Mouse (Mus musculus) kidney, postnatal 36 days (tissue): ENCODE results near the gene Dnmbp.

Experiments
- DNase-seq, 2 experiments: peaks; one replicate each; pipeline ENCODE4 v3.0.0; 2021 to 2022; ENCODE audit warnings: mixed read lengths in 2 of 2

Dnmbp gene

GRCm38 (mm10) chr19:43943076-43943475 is 3.1 kb upstream of the Dnmbp start:
- peak; percentile 48 to 51 for DNase-seq

DNA sequence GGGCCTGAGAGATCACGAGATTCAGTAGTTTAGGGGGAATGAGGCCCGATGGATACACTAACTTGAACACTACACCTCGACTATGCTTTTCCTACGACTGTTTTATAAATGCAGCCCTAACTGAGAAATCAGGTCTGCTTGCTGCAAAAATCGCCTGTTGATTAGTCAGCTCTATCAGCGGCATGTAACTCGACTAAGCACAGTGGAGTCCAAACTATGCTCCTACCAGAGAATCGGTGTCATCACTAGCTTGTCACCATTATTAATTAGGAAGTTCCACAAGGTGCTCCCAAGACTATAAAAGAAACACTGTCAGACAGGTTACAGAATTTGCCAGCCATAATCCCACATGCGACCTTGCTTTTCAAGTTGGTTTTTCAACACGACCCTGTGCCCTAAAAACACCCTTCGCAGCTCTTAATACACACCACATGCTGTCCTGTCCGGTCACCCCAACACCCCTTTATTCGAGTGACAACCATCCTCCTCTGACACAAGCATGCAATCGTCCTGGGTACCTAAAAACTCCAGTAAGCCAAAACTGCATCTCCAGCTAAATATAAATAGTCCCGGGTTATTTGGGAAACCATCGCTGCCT is 721 bp downstream of the Dnmbp start:
- DNase-seq = no peak

DNA sequence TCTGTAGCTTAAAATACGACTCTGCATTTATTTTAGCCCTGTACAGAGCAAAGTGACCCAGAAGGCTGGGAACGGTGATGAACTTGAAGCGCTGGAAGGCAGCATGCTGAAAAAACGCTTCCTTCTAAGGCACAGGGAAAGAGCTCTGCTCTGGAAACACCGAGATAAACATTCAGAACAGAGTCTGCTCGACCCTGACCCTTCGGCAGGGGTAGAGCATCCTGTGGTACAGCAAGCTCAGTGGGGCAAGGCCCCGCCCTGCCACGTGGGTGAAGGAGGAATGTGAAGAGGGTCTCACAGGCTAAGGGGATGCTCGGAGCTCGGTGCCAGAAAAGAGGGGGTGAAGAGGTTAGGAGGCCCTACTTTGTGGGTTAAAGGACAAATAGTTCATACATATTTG is 1.6 kb downstream of the Dnmbp start:
- no peak for DNase-seq

DNA sequence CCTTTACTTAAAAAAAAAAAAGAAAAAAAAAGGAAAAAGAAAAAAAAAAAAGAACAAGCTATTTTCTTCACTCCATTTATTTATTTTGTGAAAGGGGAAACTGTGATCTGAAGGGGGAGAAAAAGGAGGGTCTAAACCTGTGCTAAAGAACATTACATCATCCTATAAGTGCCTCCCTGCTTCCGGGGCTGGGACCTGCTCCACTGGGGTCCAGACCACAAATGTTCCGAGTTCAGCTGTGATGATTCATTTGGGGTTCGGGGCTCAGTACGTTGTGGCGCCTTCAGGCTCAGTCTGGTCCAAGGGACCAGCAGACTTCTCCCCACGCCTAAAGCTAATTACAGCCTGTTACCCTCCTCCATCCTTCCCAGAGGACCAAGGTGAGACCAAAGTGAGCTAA is 9.1 kb downstream of the Dnmbp start:
- no peak for DNase-seq

DNA sequence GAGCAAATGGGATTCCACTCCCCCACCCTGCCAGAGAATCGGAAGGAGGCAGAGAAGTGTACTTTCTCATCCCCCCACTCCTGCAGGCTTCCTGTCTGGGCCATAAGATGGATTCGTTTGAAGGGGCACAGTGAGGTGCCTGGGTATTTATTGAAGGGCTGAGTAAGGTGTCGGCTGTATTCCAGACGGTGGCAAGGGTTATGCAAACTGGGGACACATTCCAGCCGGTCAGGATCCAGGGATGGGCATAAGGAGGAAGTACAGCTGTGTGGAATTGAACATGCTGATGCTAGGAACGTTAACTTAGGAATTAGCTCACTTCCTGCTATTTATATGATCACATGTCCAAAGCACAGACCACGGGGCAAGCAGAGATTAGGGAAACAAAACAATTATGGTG is 9.6 kb downstream of the Dnmbp start:
- DNase-seq = no peak

- no peak for DNase-seq
Observed at GRCm38 (mm10) chr19:43929869-43930268, 10.1 kb downstream of the Dnmbp start.

DNA sequence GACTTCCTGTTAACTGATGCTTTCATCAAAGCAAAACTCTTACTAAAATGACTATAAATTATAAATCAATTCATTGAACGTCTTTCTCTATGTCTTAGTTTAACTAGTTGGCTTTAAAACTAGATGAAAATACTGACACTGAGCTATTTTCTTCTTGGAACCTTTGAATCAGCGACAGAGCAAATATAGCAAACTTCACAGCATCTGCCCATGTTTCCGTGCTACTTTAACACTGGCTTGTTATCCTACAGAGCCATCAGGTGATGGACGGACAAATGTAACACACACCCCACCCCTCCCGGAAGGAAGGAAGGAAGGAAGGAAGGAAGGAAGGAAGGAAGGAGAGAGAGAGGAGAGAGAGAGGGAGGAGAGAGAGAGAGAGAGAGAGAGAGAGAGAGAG is 12.0 kb downstream of the Dnmbp start:
- DNase-seq = no peak

GRCm38 (mm10) chr19:43927057-43927456 is 12.9 kb downstream of the Dnmbp start:
- DNase-seq = no peak

DNA sequence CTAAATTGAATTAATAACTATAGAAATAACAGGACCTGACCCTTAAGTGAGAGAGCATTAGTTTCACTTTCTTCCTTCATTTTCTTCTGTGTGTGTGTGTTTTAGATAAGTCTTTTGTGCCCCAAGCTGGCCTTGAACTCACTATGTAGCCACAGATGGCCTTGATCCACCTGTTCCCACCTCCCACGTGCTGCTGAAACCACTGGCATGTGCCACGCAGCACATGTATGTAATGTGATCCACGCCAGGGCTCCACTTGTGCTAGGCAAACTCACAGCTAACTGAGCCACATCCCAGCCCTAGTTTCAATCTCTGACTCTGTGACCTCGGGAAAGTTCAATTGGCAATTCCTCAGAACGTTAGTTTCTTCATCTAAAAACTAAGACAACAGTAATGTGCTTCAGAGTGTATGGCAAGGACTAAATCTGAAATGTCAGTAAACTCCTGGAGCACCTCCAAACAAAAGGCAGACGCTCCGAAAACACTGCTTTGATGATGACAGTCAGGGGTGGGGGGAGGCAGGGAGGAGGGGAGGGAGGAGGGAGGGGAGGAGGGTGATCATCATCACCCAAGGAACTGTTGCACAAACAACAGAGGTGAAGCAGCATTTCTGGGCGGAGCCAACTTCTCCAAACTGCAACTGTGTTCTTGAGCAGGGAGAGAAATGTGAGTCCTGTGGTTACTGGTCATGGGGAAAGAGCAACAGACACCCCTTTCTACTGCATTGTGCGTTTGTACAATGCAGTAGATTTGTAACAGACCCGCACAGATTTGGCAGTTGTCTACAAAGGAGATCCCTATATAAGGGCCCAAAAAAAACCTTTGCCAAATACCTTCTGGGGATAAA is 13.6 kb downstream of the Dnmbp start:
- no peak for DNase-seq

DNA sequence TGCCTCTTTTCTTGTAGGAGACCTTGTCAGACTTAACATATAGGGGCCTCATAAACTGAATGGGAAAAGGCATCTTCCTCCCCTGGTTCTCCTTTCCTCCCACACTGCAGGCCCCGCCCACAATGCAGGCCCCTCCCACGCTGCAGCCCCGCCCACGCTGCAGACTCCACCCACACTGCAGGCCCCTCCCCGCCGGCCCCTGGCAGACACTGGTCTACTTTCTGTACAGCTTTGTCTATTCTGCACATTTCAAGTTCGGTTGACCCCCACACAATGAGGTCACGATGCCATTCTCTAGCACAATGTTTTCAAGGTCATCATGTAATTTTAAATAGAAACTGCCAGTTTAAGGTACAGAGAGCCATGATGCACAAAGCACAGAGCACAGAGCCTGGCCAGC is 15.6 kb downstream of the Dnmbp start:
- DNase-seq = no peak

- no peak for DNase-seq
Observed at GRCm38 (mm10) chr19:43922963-43923362, 17.0 kb downstream of the Dnmbp start.

DNA sequence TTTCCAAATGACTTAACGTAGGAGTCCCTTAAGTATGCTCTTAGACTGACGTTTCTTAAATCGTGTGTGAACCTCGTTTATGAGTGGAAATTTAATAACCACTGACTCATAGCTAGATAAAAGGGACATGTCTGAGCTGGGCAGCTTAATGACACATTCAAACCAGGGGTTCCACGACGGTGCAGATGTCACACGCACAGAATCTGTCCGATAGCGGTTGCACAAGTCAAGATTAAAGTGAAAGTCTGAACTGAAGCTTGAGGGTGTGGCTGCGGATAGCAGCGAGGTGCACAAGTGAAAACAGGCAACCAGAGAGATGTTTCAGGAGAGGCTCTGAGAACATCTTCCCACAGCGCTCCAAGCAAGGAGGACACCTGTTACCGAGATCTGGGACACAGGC is 18.6 kb downstream of the Dnmbp start:
- DNase-seq = no peak

GRCm38 (mm10) chr19:43920453-43921300 is 19.3 kb downstream of the Dnmbp start:
- DNase-seq = peak; percentile 55 to 69

DNA sequence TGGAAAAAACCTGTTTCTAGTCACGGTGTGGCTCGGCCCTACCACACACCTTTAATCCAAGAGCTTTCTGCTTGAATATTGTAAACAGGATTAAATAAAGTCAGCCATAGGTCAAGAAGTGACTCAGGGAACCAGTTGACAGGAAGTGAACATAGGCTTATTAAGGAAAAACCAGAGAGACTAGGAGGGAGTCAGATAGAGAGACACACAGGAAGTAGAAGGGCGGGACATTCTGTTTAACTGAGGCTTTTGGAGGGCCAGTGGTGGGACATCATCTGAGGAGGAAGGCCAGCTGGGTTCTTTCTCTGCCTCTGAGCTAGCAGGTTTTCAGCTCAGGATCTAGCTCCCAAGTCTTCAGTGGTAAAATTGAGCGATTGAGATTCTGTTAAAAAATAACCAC is 20.1 kb downstream of the Dnmbp start:
- no peak for DNase-seq

DNA sequence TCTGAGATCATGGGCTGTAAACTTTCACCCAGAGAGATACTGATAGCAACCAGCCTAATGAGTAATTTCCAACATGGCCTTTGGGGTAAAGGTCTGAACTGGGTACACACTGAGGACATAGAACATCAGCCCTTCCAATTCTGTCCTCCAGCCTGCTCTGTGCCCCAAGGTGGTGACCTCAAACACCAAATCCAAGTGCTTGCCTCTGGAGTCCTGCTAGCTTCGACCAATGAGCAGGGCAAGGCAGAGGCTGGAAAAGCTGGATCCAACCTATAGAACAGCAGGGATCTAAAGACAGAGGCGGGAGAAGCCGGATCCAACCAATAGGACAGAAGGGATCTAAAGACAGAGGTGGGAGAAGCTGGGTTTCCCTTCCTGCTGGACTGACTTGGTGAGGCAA is 21.2 kb downstream of the Dnmbp start:
- no peak for DNase-seq

GRCm38 (mm10) chr19:43917763-43918162 is 22.2 kb downstream of the Dnmbp start:
- no peak for DNase-seq

DNA sequence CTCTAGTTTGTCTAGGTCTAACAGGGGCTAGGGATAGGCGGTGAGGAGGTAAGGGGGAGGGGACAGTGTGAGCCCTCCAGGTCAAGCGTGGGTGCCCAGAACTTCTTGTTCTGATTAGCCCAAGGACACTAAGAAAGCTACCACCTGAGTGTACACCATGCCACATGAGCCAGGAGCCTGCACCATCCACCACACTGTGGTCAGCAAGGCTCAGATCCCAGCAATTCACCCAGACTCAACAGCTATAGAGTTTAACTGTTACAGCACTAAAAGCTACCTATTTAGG is 22.6 kb downstream of the Dnmbp start:
- DNase-seq = no peak

DNA sequence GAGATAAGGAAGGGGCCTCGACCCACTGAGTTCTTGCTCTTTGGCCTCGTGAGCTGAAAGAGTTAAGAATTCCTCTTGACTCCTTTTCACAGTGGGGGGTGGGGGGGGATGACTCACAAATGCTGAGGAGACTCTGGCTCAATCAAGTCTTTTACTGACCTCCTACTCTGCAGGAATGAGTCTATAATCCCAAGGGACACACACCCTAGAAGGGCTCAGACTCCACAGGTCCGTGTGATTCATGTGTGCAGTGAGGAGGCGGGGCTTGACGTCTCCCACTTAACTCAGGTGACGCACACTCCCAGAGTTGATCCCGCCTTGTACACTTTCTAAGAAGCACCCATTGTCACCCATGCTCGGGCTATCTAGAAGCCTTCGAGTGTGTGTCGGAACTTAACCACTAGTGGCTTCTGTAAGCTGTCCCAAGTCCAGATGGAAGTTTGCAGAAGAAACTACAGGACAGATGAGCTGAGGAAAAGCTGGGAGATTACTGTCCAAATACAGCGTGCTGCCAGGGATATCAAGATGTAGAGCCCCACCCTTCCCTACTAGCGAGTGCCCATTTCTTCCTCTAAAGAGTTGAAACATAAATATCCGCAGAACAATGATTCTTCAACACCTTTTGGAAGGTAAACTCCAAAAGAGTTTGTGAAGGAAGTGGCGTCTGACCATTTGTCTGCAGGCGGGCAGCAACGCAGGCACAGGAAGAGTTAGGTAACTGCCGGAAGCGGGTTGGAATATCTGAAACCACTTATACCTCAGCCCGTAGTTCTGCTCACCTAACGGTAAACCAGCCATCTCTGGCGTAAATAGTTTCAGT is 23.2 kb downstream of the Dnmbp start:
- DNase-seq = no peak

DNA sequence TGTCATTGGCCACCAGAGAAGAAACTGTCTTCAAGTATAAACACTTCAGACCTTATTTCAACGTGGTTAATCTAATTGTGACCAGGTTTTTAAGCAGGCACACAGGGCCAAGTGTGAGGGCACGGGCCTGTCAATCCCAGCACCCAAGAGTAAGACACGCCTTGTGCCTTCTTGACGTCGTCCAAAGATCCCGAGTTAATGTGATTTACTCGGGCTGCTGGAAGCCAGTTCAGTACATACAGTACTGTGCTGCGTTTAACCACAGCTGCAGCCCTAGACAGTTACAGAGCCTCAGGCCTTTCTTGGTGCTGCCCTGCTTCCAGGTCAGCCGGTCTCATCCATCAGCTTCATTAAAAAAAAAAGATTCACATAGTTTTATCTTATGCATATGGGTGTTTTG is 24.6 kb downstream of the Dnmbp start:
- peak; percentile 40 to 45 for DNase-seq

GRCm38 (mm10) chr19:43914986-43915385 is 25.0 kb downstream of the Dnmbp start:
- no peak for DNase-seq

GRCm38 (mm10) chr19:43912775-43913486 is 27.1 kb downstream of the Dnmbp start:
- peak; percentile 33 to 64 for DNase-seq

- DNase-seq = no peak
Observed at GRCm38 (mm10) chr19:43906492-43906891, 33.5 kb downstream of the Dnmbp start.
